In genomic region chr2:29582415-29582814, GRCm38 (mm10) we compare ENCODE assay signal across 8 mouse cellular contexts. TPM values are rescaled to one million over a fixed set of nuclear protein-coding genes. Genes with fewer than 3 reads are reported as not detected.
DNase-seq lines count a peak whose midpoint lies in the region; TF ChIP-seq lines count a peak whose summit lies in the region.

No protein-coding gene starts in this region.

- no peaks in the 10 kb centered on the region for H3K27me3 ChIP-seq in ES-Bruce4 (ENCODE audit: control insufficient read depth, insufficient read depth, low read length, poor library complexity, severe bottlenecking)

- no peak overlapping the region for H3K9ac ChIP-seq in ES-Bruce4 (ENCODE audit: low read depth, poor library complexity, severe bottlenecking)

- no peak overlapping the region for H3K4me3 ChIP-seq in ES-Bruce4 (ENCODE audit: low read depth, low read length)
- no peak overlapping the region for H3K4me3 ChIP-seq in lung, adult 2 months (replicated peaks; ENCODE audit: extremely low read depth, low read depth, low read length)

- H3K4me1 ChIP-seq in ES-Bruce4 (ENCODE audit: control insufficient read depth, insufficient read depth, low read length): no peaks in the 10 kb centered on the region
- H3K4me1 ChIP-seq in lung, adult 2 months (ENCODE audit: control insufficient read depth, insufficient read depth, low read length): no peaks in the 10 kb centered on the region

- H3K36me3 ChIP-seq in ES-Bruce4 (ENCODE audit: control insufficient read depth, insufficient read depth, low read length, poor library complexity, severe bottlenecking): no peaks in the 10 kb centered on the region

- H3K9me3 ChIP-seq in ES-Bruce4 (replicated peaks; ENCODE audit: control insufficient read depth, insufficient read depth, low read length, poor library complexity, severe bottlenecking): no peaks in the 10 kb centered on the region

- WGBS in lung, adult 2 months: 8% methylated on average over 7 of the region's 7 CpGs

- no peak for TF ChIP-seq POLR2A in ES-Bruce4 (IDR thresholded peaks at IDR 0.05; ENCODE audit: insufficient read depth, low read length)
- no peak for TF ChIP-seq POLR2A in lung, adult 2 months (IDR thresholded peaks at IDR 0.05; ENCODE audit: borderline replicate concordance, extremely low read depth, low read depth, low read length)

- H3K27ac ChIP-seq in ES-Bruce4 (ENCODE audit: insufficient read depth, low read length): no peak overlapping the region

- peak; percentile 61 for DNase-seq in adrenal gland, adult 8-10 months
- DNase-seq in embryo, embryonic 11 days: peak; percentile 86
- peak; percentile 69 for DNase-seq in heart, adult 8-10 months (ENCODE audit: low spot score)
- DNase-seq in kidney, postnatal 4 days: peak; percentile 85 to 88
- peak; percentile 67 for DNase-seq in lung, adult 2 months
- peak; percentile 92 for DNase-seq in retina, embryonic 14.5 days (ENCODE audit: low spot score)
- DNase-seq in thymus, postnatal 36 days: peak; percentile 78 to 79

- TF ChIP-seq CTCF in ES-Bruce4 (IDR thresholded peaks at IDR 0.05; ENCODE audit: low read depth, low read length): peak; percentile 99
- TF ChIP-seq CTCF in lung, adult 2 months (IDR thresholded peaks at IDR 0.05; ENCODE audit: insufficient read depth, low read length): peak; percentile 91

- 0 out of 2 replicates have a peak, but pooled peaks have one; percentile 11 for TF ChIP-seq EP300 in ES-Bruce4 (IDR thresholded peaks at IDR 0.05; ENCODE audit: insufficient read depth, low read depth, low read length)

RNA-seq across cellular contexts. Expression of gene Rapgef1, which starts 37.1 kb away (rescaled TPM):
- 35.0 and 37.0 TPM in 2 replicates for polyA plus RNA-seq in ES-Bruce4 (2011; ENCODE audit: insufficient read depth, insufficient read length, low read depth, missing spikeins)
- total RNA-seq in adrenal gland, adult 8-10 months (2022): 10 to 100 TPM; 48.7 to 53.6 (median 52.8) TPM
- total RNA-seq in heart, adult 8-10 months (2022): 100 to 1,000 TPM in 3 of 4 experiments, 10 to 100 TPM in 1; 98.1 to 113 (median 107) TPM
- 52.4 and 65.2 TPM in 2 replicates for polyA plus RNA-seq in lung, adult 2 months (2012; rRNA removed)
